Mouse (Mus musculus) heart, postnatal 0 days (tissue): ENCODE results near the gene Sin3b. TPM values are rescaled to one million over a fixed set of nuclear protein-coding genes. Genes with fewer than 3 reads are reported as not detected.

Experiments
- ATAC-seq: fragments of 200-750 bp; cut with Nextera tagmentation; 2 replicates; pipeline ENCODE4 v1.8.0; 2017; ENCODE audit warnings: low read depth, moderate number of reproducible peaks, moderate library complexity; ENCODE audit not compliant: insufficient read depth
- DNase-seq: peaks from one replicate; pipeline ENCODE4 v3.0.0-alpha.2; 2016; ENCODE audit warnings: low spot score
- H3K27ac ChIP-seq: fragments of 300-500 bp; sonication (generic); 2 replicates; pipeline ENCODE4 v1.5.1; 2014; ENCODE audit warnings: low read depth, mild to moderate bottlenecking
- H3K27me3 ChIP-seq: fragments of 300-500 bp; sonication (generic); 2 replicates; pipeline ENCODE4 v1.6.1; 2014; ENCODE audit warnings: low read length, mixed read lengths; ENCODE audit not compliant: control insufficient read depth, insufficient read depth
- H3K36me3 ChIP-seq: fragments of 300-500 bp; sonication (generic); replicated peaks from 2 replicates; pipeline ENCODE4 v1.6.1; 2014; ENCODE audit warnings: low read length, mixed read lengths; ENCODE audit not compliant: control insufficient read depth, insufficient read depth
- H3K4me1 ChIP-seq: fragments of 300-500 bp; sonication (generic); 2 replicates; pipeline ENCODE4 v1.6.1; 2014; ENCODE audit warnings: antibody characterized with exemption; ENCODE audit not compliant: control insufficient read depth, insufficient read depth
- H3K4me2 ChIP-seq: fragments of 300-500 bp; sonication (generic); 2 replicates; pipeline ENCODE4 v1.6.1; 2014; ENCODE audit warnings: low read depth, mild to moderate bottlenecking, low read length, moderate library complexity
- H3K4me3 ChIP-seq: fragments of 300-500 bp; sonication (generic); 2 replicates; pipeline ENCODE4 v1.5.1; 2014; ENCODE audit warnings: low read depth, low read length
- H3K9ac ChIP-seq: fragments of 300-500 bp; sonication (generic); replicated peaks from 2 replicates; pipeline ENCODE4 v1.6.1; 2014; ENCODE audit warnings: low read depth, low read length, mixed read lengths
- H3K9me3 ChIP-seq: fragments of 300-500 bp; sonication (generic); replicated peaks from 2 replicates; pipeline ENCODE4 v1.6.1; 2016; ENCODE audit warnings: low read length; ENCODE audit not compliant: control insufficient read depth
- CTCF ChIP-seq: IDR thresholded peaks from 2 replicates; pipeline ENCODE4 v1.5.1; 2016; ENCODE audit warnings: antibody characterized with exemption, control low read depth, low read depth
- EP300 ChIP-seq: IDR thresholded peaks from 2 replicates; pipeline ENCODE4 v1.6.1; 2016; ENCODE audit warnings: antibody characterized with exemption, low read depth
- WGBS: fragments of 180-500 bp; shearing (Covaris S2); extraction: QIAGEN DNeasy Blood & Tissue Kit; methylation state at CpG from one replicate; pipeline ENCODE4 v1.1.7; 2014; 5-methylcytosine and 5-hydroxymethylcytosine counted together
- polyA plus RNA-seq: library from polyadenylated mRNA; unstranded; fragments of >200 nt; fragmentation: Nextera tagmentation; extraction: Ambion mirVana; gene quantifications from 2 replicates; pipeline ENCODE4 v1.2.1, GENCODE M21; 2015
- total RNA-seq: library from RNA; depleted of rRNA; stranded (reverse); fragments of >200 nt; gene quantifications from 2 replicates; pipeline ENCODE4 v1.2.3, GENCODE M21; 2014; ENCODE audit warnings: low replicate concordance

The Sin3b gene
- total and polyA plus RNA-seq, 2 experiments from 2014 or later = 195 to 203 TPM

DNA sequence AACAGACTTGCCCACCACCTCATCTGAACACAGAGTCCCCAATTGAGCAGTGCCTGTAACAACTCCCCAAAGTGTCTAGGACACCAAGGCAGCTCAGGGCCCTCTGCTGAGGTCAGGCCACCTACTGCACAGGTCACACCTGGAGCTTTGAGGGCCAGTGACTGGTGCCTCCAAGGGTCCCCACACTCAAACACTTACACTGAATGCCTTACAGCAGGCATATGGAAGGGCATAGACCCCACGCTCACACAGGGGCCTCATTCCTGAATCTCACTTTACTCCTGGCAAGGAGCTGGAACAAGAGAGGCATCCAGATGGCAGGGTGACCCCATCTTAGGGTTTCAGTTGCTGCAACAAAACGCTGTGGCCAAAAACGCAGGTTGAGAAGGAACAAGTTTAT, 37.1 kb downstream of the Sin3b start:
- no peak for DNase-seq
- no peak overlapping the region for H3K4me3 ChIP-seq
- H3K27me3 ChIP-seq = no peaks in the 10 kb centered on the region
- H3K27ac ChIP-seq = no peak overlapping the region
- no peak for TF ChIP-seq CTCF
- TF ChIP-seq EP300 = no peak
- no peak overlapping the region for H3K4me2 ChIP-seq
- 85% methylated on average over 3 of the region's 3 CpGs for WGBS
- H3K9me3 ChIP-seq = no peaks in the 10 kb centered on the region
- peaks cover 3% of the 10 kb centered on the region; the same call in 1 of the 2 replicates for H3K4me1 ChIP-seq
- H3K36me3 ChIP-seq = peaks cover 35% of the 10 kb centered on the region
- no peak overlapping the region for H3K9ac ChIP-seq
- no peak for ATAC-seq

DNA sequence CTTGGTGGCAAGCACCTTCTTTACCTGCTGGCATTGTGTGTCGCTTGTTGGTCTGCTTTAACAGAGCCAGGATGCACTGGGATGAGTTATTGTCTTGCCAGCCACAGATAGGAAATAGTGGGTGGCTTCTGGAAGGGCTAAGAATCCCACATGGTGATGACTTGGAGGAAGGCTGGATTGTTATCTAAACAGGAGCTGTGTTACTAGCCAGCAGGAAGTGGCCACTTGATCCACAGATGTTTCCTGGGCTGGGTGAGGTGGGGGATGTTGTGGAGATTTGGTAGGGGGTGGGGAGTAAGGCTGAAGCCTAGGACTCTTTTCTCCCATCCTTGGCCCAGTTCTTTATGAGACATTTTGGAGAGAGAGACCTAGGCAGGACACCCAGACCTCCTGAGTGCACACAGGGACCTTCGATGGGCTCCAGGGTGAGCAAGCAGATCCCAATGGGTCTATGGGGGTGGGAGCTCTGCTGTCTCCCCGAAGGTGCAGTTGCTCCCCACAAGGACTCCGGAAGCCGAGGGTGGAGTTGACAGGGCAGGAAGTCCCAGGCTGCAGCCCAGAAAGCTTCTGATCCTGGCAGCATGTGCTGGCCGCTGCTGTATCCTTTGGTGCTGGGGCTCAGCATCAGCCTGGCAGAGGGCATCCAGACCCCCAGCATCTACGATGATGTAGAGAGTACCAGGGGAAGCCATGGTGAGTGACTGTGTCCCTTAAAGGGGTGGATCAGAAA, 38.4 kb downstream of the Sin3b start, which contains the start of gene F2rl3:
Gene F2rl3 (plus strand): TSS at position 559 of the 730 bp plus-strand sequence.
- WGBS = 55% methylated on average over 7 of the region's 7 CpGs
- no peak within 1 kb of the TSS for H3K4me3 ChIP-seq
- H3K9me3 ChIP-seq = no peaks in the 10 kb centered on the region

DNA sequence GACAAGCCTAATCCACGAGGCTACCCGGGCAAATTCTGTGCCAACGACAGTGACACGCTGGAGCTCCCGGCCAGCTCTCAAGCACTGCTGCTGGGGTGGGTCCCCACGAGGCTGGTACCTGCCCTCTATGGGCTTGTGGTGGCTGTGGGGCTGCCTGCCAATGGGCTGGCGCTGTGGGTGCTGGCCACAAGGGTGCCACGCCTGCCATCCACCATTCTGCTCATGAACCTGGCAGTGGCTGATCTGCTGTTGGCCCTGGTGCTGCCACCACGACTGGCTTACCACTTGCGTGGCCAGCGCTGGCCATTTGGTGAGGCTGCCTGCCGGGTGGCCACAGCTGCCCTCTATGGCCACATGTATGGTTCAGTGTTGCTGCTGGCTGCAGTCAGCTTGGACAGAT, 39.2 kb downstream of the Sin3b start:
- DNase-seq = no peak
- peak overlapping the region; percentile 31; the same call in 1 of the 2 replicates for H3K4me2 ChIP-seq
- no peak for ATAC-seq

More for the DNA sequence above, 38.4 kb downstream of the Sin3b start, which contains the start of gene F2rl3:
- Histone ChIP-seq H3K27me3 (no peaks in the 10 kb centered on the region), H3K4me1 (peaks cover 3% of the 10 kb centered on the region; the same call in 1 of the 2 replicates), H3K4me2 (peak within 1 kb of the TSS; percentile 31), H3K36me3 (peaks cover 22% of the 10 kb centered on the region; the same call in 1 of the 2 replicates), H3K27ac (peak within 1 kb of the TSS; percentile 57), H3K9ac (no peak within 1 kb of the TSS)
- no peak for DNase-seq
- peak; percentile 56 for ATAC-seq
- TF ChIP-seq CTCF (no peak), EP300 (peak; percentile 68)

DNA sequence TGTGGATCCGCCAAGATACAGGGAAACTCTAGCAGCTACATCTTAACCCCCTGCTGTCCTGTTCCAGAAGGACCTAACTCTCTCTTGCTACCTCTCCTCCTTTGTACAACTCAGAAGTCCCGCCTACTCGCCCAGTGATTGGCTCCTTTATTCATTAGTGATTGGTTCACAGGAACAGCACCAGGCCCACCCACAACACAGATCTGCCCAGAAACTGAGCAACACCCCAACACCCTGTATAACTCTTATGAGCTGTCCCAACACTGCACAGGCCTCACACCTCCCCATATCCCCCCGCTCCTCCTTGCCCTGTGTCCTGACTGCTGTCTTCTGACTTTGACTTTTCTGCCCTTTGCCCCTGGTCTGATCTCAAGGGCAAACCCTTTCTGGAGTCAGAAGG, 42.6 kb downstream of the Sin3b start:
- ATAC-seq = no peak
- Histone ChIP-seq H3K36me3 (no peaks in the 10 kb centered on the region), H3K4me2 (no peak overlapping the region), H3K27me3 (no peaks in the 10 kb centered on the region), H3K27ac (no peak overlapping the region), H3K9ac (no peak overlapping the region), H3K4me1 (peaks cover 3% of the 10 kb centered on the region; the same call in 1 of the 2 replicates), H3K4me3 (no peak overlapping the region), H3K9me3 (no peaks in the 10 kb centered on the region)
- TF ChIP-seq EP300 (no peak), CTCF (no peak)
- WGBS = 79% methylated on average over 4 of the region's 4 CpGs
- no peak for DNase-seq

More for the DNA sequence above, 39.2 kb downstream of the Sin3b start:
- Histone ChIP-seq H3K4me1 (peaks cover 3% of the 10 kb centered on the region; the same call in 1 of the 2 replicates), H3K27me3 (no peaks in the 10 kb centered on the region), H3K9ac (no peak overlapping the region), H3K4me3 (no peak overlapping the region), H3K27ac (peak overlapping the region; percentile 57), H3K36me3 (peaks cover 14% of the 10 kb centered on the region; the same call in 1 of the 2 replicates), H3K9me3 (no peaks in the 10 kb centered on the region)
- WGBS = 84% methylated on average over 12 of the region's 12 CpGs
- TF ChIP-seq EP300 (no peak), CTCF (no peak)

DNA sequence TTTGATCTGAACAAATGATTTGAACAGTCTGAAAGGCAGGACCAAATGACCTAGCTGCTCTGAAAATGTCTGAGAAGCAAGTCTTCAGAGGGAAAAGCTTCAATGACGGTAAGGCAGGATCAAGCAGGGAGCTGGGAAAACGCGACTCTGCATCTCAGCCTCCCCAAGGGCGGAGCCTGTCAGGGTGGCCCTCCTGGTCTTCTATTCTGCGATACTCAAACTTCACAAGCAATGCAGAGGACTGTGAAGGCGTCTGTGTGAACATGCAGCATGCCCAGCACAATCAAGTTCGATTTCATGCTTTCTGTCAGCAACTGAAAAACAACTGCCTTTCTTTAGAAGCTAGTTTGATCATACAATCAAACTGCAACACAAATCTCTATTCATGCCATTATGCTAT, 43.7 kb downstream of the Sin3b start:
- Histone ChIP-seq H3K4me2 (no peak overlapping the region), H3K27ac (no peak overlapping the region), H3K9ac (no peak overlapping the region), H3K36me3 (no peaks in the 10 kb centered on the region), H3K27me3 (no peaks in the 10 kb centered on the region), H3K4me3 (no peak overlapping the region), H3K4me1 (no peaks in the 10 kb centered on the region; the same call in 1 of the 2 replicates), H3K9me3 (no peaks in the 10 kb centered on the region)
- WGBS = 38% methylated on average over 7 of the region's 7 CpGs
- DNase-seq (no peak), ATAC-seq (no peak)
- TF ChIP-seq EP300 = no peak
- no peak for TF ChIP-seq CTCF

DNA sequence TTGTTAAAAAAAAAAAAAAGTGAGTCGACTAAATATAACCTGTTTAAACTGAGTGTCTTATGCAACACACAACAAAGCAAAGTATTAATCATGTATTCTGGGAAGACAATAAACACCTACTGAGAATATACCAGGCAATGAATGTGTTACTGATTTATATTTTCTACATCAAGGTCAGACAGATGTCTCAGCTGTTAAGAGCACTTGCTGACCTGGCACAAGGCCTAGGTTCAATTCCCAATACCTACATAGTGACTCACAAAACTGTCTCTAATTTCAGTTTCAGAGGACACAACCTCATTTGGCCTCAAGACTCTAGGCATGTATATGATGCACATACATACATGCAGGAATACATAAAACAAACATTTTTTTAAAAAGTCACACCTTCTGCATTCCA, 54.7 kb downstream of the Sin3b start:
- DNase-seq = no peak
- Histone ChIP-seq H3K27me3 (no peaks in the 10 kb centered on the region), H3K9me3 (no peaks in the 10 kb centered on the region), H3K4me2 (no peak overlapping the region), H3K27ac (no peak overlapping the region), H3K4me1 (no peaks in the 10 kb centered on the region), H3K4me3 (no peak overlapping the region), H3K36me3 (no peaks in the 10 kb centered on the region), H3K9ac (no peak overlapping the region)
- 79% methylated on average over 1 of the region's 1 CpGs for WGBS
- TF ChIP-seq CTCF = no peak
- TF ChIP-seq EP300 = no peak
- ATAC-seq = no peak
